Mouse (Mus musculus): ENCODE data around the gene Olfr311. TPM values are rescaled to one million over a fixed set of nuclear protein-coding genes. Genes with fewer than 3 reads are reported as not detected.

Olfr311 gene
- polyA plus RNA-seq, 2 experiments from 2014 or later, result 0.28 TPM; not detected in 1

DNA sequence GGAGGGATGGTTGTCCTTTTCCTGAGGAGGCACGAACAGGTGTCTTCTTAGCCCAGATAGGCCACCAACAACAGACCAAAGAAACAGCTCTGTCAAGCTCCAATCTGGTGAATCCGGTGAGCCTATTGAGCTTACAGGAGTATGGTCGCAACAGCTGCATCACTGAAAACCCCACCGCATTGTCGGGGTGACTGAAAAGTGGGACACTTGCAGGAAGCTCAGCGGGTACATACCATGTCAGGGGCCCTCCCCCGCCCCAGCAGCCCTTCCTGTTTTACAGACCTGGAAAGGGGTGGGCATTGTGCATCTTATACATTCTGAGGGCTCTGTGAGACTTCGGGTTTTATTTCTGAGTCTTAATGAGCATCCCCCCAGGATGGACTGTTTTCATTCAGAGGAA, 44.7 kb downstream of the Olfr311 start:
- no peak for ATAC-seq

DNA sequence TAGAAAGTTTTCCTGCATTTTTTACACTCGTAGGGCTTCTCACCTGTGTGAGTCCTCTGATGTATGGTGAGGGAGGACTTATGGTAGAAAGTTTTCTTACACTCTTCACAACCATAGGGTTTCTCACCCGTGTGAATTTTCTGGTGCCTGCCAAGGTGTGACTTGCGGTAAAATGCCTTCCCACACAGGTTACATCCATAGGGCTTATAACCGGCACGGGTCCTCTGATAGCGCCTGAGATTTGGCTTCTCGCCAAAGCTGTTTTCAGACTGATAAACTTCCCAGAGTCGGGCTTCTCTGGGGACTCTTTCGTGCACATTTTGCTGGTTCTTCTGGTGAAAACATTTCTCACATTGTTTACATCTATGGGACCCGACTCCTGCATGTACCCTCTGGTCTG, 51.5 kb downstream of the Olfr311 start:
- no peak for ATAC-seq

Other genes with a start within 250 kb of the Olfr311 start
- not detected for gene Olfr324, start 244.1 kb upstream of the Olfr311 start, polyA plus RNA-seq (2017; shearing (Covaris generic))
- gene 2210407C18Rik, start 223.2 kb upstream of the Olfr311 start, polyA plus RNA-seq (2017; shearing (Covaris generic)), result not detected
- not detected for gene Olfr323, start 208.8 kb upstream of the Olfr311 start, polyA plus RNA-seq (2017; shearing (Covaris generic))
- gene Trim58, start 198.8 kb upstream of the Olfr311 start, polyA plus RNA-seq (2017; shearing (Covaris generic)), result not detected
- not detected for gene Olfr322, start 180.5 kb upstream of the Olfr311 start, polyA plus RNA-seq (2017; shearing (Covaris generic))
- gene Olfr320, start 158.2 kb upstream of the Olfr311 start, polyA plus RNA-seq (2017; shearing (Covaris generic)), result under 1 TPM in 1 of 2 experiments, not detected in 1; 0.11 TPM
- gene Olfr319, start 140.1 kb upstream of the Olfr311 start, polyA plus RNA-seq (2017; shearing (Covaris generic)), result not detected
- gene Olfr318, start 115.2 kb upstream of the Olfr311 start, polyA plus RNA-seq (2017; shearing (Covaris generic)), result not detected
- not detected for gene Olfr317, start 100.0 kb upstream of the Olfr311 start, polyA plus RNA-seq (2017; shearing (Covaris generic))
- gene Olfr316, start 86.5 kb upstream of the Olfr311 start, polyA plus RNA-seq (2017; shearing (Covaris generic)), result not detected
- gene Olfr315, start 66.1 kb upstream of the Olfr311 start, polyA plus RNA-seq (2017; shearing (Covaris generic)), result not detected
- gene Olfr314, start 56.3 kb upstream of the Olfr311 start, polyA plus RNA-seq (2017; shearing (Covaris generic)), result not detected
- not detected for gene Fam183b, start 37.3 kb upstream of the Olfr311 start, polyA plus RNA-seq (2017; shearing (Covaris generic))
- not detected for gene Olfr313, start 24.3 kb upstream of the Olfr311 start, polyA plus RNA-seq (2017; shearing (Covaris generic))
- gene Olfr312, start 10.0 kb upstream of the Olfr311 start, polyA plus RNA-seq (2017; shearing (Covaris generic)), result under 1 TPM in 1 of 2 experiments, not detected in 1; 0.20 TPM
- gene Gm12258, start 7.9 kb downstream of the Olfr311 start, polyA plus RNA-seq (2017; shearing (Covaris generic)), result 10 to 100 TPM in 1 of 2 experiments, 1 to 10 TPM in 1; 9.8 to 10.5 TPM
- gene 2810021J22Rik, start 28.0 kb downstream of the Olfr311 start, polyA plus RNA-seq (2017; shearing (Covaris generic)), result 1 to 10 TPM; 6.4 to 9.2 TPM
- gene Zfp39, start 65.0 kb downstream of the Olfr311 start, polyA plus RNA-seq (2017; shearing (Covaris generic)), result 1 to 10 TPM; 7.4 to 7.7 TPM
- not detected for gene Btnl10, start 78.7 kb downstream of the Olfr311 start, polyA plus RNA-seq (2017; shearing (Covaris generic))
- gene Rnf187, start 99.7 kb downstream of the Olfr311 start, polyA plus RNA-seq (2017; shearing (Covaris generic)), result 10 to 100 TPM; 11.4 to 17.9 TPM
- gene Hist3h2ba, start 109.7 kb downstream of the Olfr311 start, polyA plus RNA-seq (2017; shearing (Covaris generic)), result 1 to 10 TPM; 1.8 to 4.2 TPM
- gene Hist3h2a, start 115.4 kb downstream of the Olfr311 start, polyA plus RNA-seq (2017; shearing (Covaris generic)), result 1 to 10 TPM; 3.5 to 5.4 TPM
- under 1 TPM; 0.17 to 0.20 TPM for gene Trim17, start 115.4 kb downstream of the Olfr311 start, polyA plus RNA-seq (2017; shearing (Covaris generic))
- gene Trim11, start 138.8 kb downstream of the Olfr311 start, polyA plus RNA-seq (2017; shearing (Covaris generic)), result 10 to 100 TPM; 18.5 to 22.2 TPM

Measured in activated CD4-positive, CD25-positive, alpha-beta regulatory T cell, adult 4 months (primary cell).